Mouse (Mus musculus) limb, embryonic 11.5 days (tissue): ENCODE results near the gene Cisd3. TPM values are rescaled to one million over a fixed set of nuclear protein-coding genes. Genes with fewer than 3 reads are reported as not detected.

ENCODE experiments used
- ATAC-seq: fragments of 200-750 bp; cut with Nextera tagmentation; 2 replicates; pipeline ENCODE4 v1.8.0; 2017; ENCODE audit warnings: low read depth; ENCODE audit not compliant: insufficient number of reproducible peaks, low FRiP score, low TSS enrichment
- DNase-seq: peaks from one replicate; pipeline ENCODE4 v3.0.0-alpha.2; 2015; ENCODE audit warnings: low spot score
- H3K27ac ChIP-seq: fragments of 300-500 bp; sonication (generic); replicated peaks from 2 replicates; pipeline ENCODE4 v1.5.1; 2014; ENCODE audit warnings: low read depth, mild to moderate bottlenecking, low read length
- H3K27me3 ChIP-seq: fragments of 300-500 bp; sonication (generic); 2 replicates; pipeline ENCODE4 v1.6.1; 2014; ENCODE audit warnings: mild to moderate bottlenecking, low read length, mixed read lengths; ENCODE audit not compliant: control insufficient read depth, insufficient read depth
- H3K36me3 ChIP-seq: fragments of 300-500 bp; sonication (generic); 2 replicates; pipeline ENCODE4 v1.6.1; 2014; ENCODE audit warnings: mild to moderate bottlenecking, low read length, moderate library complexity, mixed read lengths; ENCODE audit not compliant: control insufficient read depth, insufficient read depth
- H3K4me1 ChIP-seq: fragments of 300-500 bp; sonication (generic); 2 replicates; pipeline ENCODE4 v1.6.1; 2014; ENCODE audit warnings: low read length, mixed read lengths; ENCODE audit not compliant: control insufficient read depth, insufficient read depth
- H3K4me2 ChIP-seq: fragments of 300-500 bp; sonication (generic); 2 replicates; pipeline ENCODE4 v1.6.1; 2014; ENCODE audit warnings: low read depth, mild to moderate bottlenecking, moderate library complexity; ENCODE audit not compliant: severe bottlenecking
- H3K4me3 ChIP-seq: fragments of 300-500 bp; sonication (generic); 2 replicates; pipeline ENCODE4 v1.5.1; 2014; ENCODE audit warnings: low read depth, low read length
- H3K9ac ChIP-seq: fragments of 300-500 bp; sonication (generic); 2 replicates; pipeline ENCODE4 v1.6.1; 2014; ENCODE audit warnings: mild to moderate bottlenecking, low read length
- H3K9me3 ChIP-seq: fragments of 300-500 bp; sonication (generic); 2 replicates; pipeline ENCODE4 v1.6.1; 2016; ENCODE audit warnings: low read length; ENCODE audit not compliant: control insufficient read depth
- WGBS: fragments of 180-500 bp; shearing (Covaris S2); extraction: QIAGEN DNeasy Blood & Tissue Kit; methylation state at CpG from one replicate; pipeline ENCODE4 v1.1.7; 2014; 5-methylcytosine and 5-hydroxymethylcytosine counted together
- polyA plus RNA-seq: library from polyadenylated mRNA; unstranded; fragments of >200 nt; fragmentation: Nextera tagmentation; extraction: Ambion mirVana; gene quantifications from 2 replicates; pipeline ENCODE4 v1.2.1, GENCODE M21; 2014

Cisd3 gene
- polyA plus RNA-seq, 1 experiment from 2014 or later: 10.9 TPM

DNA sequence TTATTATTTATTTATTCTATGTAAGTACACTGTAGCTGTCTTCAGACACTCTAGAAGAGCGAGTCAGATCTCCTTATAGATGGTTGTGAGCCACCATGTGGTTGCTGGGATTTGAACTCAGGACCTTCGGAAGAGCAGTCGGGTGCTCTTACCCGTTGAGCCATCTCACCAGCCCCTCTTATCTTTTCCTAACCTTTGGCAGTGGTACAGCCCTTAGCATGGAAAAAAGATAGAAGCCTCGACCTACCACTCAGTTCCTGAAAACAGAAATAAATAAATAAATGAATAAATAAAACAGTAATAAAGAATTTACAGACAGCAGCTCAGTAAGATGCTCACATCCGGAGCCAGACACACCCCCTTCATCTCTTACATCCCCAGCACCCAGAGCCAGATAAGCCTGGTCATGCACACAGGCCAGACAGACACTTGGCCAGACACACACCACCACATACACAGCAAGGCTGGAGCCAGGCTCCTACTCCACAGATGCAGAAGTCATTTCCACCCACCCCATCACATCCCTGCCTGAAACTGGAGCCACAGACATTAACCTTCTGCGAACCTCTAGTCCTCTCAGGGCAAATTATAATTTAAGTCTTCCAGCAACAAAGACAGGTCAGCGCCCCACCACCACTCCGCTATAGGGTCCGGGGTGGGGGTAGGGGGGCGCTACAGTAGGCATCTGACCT lies 11.7 kb downstream of the Cisd3 start:
- H3K27ac ChIP-seq: peak overlapping the region; percentile 97
- H3K4me1 ChIP-seq: peaks cover 33% of the 10 kb centered on the region
- H3K9ac ChIP-seq: no peak overlapping the region; the same call in 1 of the 2 replicates
- H3K4me2 ChIP-seq: peak overlapping the region; percentile 84
- peak overlapping the region; percentile 76 for H3K4me3 ChIP-seq
- no peaks in the 10 kb centered on the region for H3K27me3 ChIP-seq
- no peaks in the 10 kb centered on the region for H3K9me3 ChIP-seq
- no peak for ATAC-seq
- no peak for DNase-seq
- 60% methylated on average over 11 of the region's 11 CpGs for WGBS
- H3K36me3 ChIP-seq: peaks cover 6% of the 10 kb centered on the region; the same call in 1 of the 2 replicates

DNA sequence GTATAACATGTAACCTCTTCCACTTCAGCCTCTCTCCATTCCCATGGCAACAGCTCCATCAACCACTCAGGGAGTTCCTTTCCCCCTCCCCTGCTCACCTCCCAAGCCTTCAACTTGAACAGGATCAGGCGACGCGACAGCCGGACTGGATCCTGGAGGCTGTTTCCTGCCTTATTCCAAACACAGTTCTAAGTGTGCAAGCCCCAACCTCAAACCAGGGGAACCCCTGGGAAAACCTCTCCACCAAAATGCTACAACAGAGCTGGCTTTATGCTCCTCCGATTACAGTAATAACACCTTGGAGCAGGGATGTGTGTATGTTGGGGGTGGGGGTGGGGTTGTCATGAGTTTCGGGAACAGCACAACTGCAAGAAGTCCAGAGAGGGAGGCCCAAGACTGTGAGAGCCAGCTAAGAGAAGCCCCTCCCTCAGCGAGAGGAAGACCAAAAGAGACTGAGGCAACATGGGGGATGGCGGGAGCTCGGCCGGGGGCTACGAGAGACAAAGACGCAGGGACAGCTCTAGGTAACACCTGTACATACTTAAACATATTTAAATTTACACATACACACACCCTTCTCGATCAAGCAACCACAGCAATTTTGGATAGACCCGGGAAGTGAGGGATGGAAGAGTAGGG lies 12.4 kb downstream of the Cisd3 start:
- Histone ChIP-seq H3K9me3 (no peaks in the 10 kb centered on the region), H3K4me1 (peaks cover 33% of the 10 kb centered on the region), H3K9ac (peak overlapping the region; percentile 97), H3K27me3 (no peaks in the 10 kb centered on the region), H3K4me2 (peak overlapping the region; percentile 84), H3K36me3 (0 out of 2 replicates have a peak, but pooled peaks cover 2% of the 10 kb centered on the region), H3K4me3 (peak overlapping the region; percentile 76), H3K27ac (peak overlapping the region; percentile 97)
- DNase-seq (peak; percentile 62), ATAC-seq (peak; percentile 19; the same call in 1 of the 2 replicates)
- WGBS: under 1% methylated on average over 14 of the region's 14 CpGs

DNA sequence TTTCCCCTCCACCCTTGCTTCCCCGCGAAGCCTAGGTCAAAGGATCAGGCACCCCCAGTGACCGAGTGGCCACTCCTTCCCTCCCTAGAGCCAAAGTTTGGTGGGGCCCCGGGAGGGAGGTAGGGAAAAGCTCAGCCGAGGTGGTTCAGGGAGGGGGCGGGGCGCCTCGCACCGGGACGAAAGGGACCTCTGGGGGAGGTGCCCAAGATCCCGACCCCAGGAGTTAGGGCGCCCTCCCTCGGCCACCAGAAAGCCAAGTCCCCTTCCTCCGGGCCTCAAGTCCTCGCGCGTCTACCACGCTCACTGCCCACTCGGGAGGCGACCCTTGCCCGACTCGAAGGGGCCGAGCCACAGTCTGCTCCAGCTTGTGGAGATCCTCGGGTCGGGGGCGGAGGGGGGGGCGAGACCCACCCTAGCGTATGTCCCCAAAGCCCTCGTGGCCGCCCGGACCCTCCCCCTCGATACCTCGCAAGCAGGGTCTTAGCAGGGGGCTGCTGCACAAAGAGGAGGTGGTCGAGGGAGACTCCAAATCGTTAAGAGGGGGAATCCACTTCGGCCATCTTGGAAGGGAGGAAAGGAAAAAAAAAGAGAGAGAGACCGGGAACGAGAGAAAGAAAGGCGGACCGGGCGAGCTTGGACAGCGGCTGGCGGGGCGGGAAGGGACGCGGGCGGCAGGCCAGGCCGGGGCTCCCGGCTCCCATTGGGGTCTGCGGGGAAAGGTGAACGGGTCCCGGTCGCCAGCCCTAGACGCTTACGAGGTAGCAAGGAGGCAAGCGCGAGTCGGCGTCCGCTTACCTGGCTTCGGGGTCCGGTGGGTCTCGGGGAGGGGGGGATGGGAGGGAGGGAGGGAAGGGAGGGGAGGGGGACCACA lies 13.3 kb downstream of the Cisd3 start:
- peak; percentile 87 for DNase-seq
- ATAC-seq: no peak
- Histone ChIP-seq H3K9ac (peak overlapping the region; percentile 97), H3K4me1 (peaks cover 35% of the 10 kb centered on the region), H3K27me3 (no peaks in the 10 kb centered on the region), H3K27ac (peak overlapping the region; percentile 97), H3K4me2 (peak overlapping the region; percentile 84), H3K9me3 (no peaks in the 10 kb centered on the region), H3K36me3 (0 out of 2 replicates have a peak, but pooled peaks cover 2% of the 10 kb centered on the region), H3K4me3 (peak overlapping the region; percentile 76)
- under 1% methylated on average over 55 of the region's 63 CpGs for WGBS

- H3K9ac ChIP-seq: peak overlapping the region; percentile 84
- ATAC-seq (0 out of 2 replicates have a peak, but pooled peaks have one; percentile 36), DNase-seq (peak; percentile 94)
- H3K4me3 ChIP-seq: peak overlapping the region; percentile 76
- peak overlapping the region; percentile 88 for H3K4me2 ChIP-seq
- peak overlapping the region; percentile 97 for H3K27ac ChIP-seq
- H3K9me3 ChIP-seq: no peaks in the 10 kb centered on the region
- WGBS: 0% methylated on average over 6 of the region's 9 CpGs
- peaks cover 38% of the 10 kb centered on the region for H3K4me1 ChIP-seq
- no peaks in the 10 kb centered on the region for H3K27me3 ChIP-seq
- H3K36me3 ChIP-seq: 0 out of 2 replicates have a peak, but pooled peaks cover 2% of the 10 kb centered on the region
These were observed 14.0 kb downstream of the Cisd3 start for GRCm38 (mm10) chr11:97699626-97700002.

- WGBS: under 1% methylated on average over 85 of the region's 85 CpGs
These were observed 14.5 kb downstream of the Cisd3 start, which contains the start of gene Pcgf2 for GRCm38 (mm10) chr11:97700003-97700745. TSS of gene Pcgf2 (minus strand) at chr11:97700497.

DNA sequence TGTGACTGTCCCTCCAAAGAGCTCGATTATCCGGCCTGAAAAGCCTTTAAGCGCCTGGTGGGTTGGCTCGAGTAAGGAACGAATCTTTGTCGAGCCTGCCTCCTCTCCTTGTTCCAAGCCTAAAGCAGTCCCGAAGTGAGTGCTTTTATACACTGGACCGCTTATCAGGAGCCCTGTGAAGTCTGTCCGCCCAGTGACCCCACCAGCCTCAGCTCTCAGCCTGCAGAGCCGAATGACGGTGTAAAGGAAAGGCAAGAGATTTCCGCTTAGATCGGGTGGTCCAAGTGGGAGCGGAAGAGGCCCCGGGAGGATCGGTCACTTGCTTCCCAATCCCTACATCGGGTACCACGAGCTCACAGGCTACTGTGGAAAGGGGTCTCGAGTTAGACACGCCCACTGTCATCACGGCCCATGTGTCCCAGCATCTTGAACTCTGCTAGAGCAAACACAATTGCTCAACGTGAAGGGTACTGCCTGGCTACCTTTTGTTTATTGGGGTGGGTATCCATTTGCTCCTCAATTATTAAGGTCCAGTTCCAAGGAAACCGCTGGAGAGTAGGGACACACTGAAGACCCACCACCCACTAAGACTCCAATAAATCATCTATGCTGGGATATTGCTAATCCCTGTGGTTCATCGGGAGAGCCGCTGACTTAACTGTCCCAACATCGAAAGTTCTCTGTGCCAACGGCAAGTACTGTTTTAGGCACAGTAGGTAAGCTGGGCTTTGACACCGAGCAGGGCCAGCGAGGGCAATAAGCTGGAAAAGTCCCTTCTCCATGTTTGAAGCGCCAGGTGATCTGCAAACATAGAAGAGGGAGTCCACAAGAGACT lies 15.3 kb downstream of the Cisd3 start:
- no peak for ATAC-seq
- DNase-seq: peak; percentile 63
- Histone ChIP-seq H3K9ac (peak overlapping the region; percentile 84), H3K27me3 (no peaks in the 10 kb centered on the region), H3K9me3 (no peaks in the 10 kb centered on the region), H3K4me1 (peaks cover 25% of the 10 kb centered on the region), H3K4me3 (peak overlapping the region; percentile 76), H3K36me3 (no peaks in the 10 kb centered on the region), H3K4me2 (peak overlapping the region; percentile 88), H3K27ac (peak overlapping the region; percentile 97)
- 15% methylated on average over 30 of the region's 30 CpGs for WGBS

More at GRCm38 (mm10) chr11:97700003-97700745, 14.5 kb downstream of the Cisd3 start, which contains the start of gene Pcgf2:
- Histone ChIP-seq H3K9ac (peak within 1 kb of the TSS; percentile 97), H3K4me2 (peak within 1 kb of the TSS; percentile 88), H3K4me1 (peaks cover 32% of the 10 kb centered on the region), H3K4me3 (peak within 1 kb of the TSS; percentile 76), H3K36me3 (0 out of 2 replicates have a peak, but pooled peaks cover 2% of the 10 kb centered on the region), H3K27ac (peak within 1 kb of the TSS; percentile 97), H3K9me3 (no peaks in the 10 kb centered on the region), H3K27me3 (no peaks in the 10 kb centered on the region)
- DNase-seq (peak; percentile 78), ATAC-seq (0 out of 2 replicates have a peak, but pooled peaks have one; percentile 1)
